Mouse (Mus musculus) thymus, adult 2 months (tissue): ENCODE measurements around the gene Gm37240.

Experiments used
- CTCF ChIP-seq: fragments of 200-500 bp; IDR thresholded peaks from 2 replicates; pipeline ENCODE4 v1.5.1; 2012; ENCODE audit warnings: mild to moderate bottlenecking, control low read depth, low read length, moderate library complexity, borderline replicate concordance; ENCODE audit not compliant: control insufficient read depth, poor library complexity, insufficient read depth; ENCODE audit errors: extremely low read depth
- POLR2A ChIP-seq: fragments of 200-500 bp; IDR thresholded peaks from 2 replicates; pipeline ENCODE4 v1.6.1; 2012; ENCODE audit warnings: mild to moderate bottlenecking, low read length, control low read depth, moderate library complexity; ENCODE audit not compliant: control insufficient read depth, poor library complexity, insufficient read depth; ENCODE audit errors: extremely low read depth

DNA sequence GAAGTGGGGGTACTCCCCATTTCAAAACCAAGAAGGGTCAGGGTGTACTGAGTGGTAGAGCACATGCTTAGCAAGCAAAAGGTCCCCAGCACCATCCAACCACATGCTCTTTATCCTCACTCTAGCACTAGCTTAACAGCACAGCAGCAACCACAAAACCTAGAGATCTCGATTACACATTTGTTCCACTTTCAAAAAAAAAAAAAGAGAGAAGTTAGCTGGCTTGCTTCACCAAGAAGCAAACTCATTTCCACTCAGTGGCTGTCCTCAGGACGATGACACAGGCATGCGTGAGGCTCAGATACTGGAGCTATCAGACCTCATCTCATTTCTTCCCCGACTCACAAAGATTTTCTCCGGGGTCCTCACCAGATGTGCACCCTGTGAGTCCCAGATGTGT is 1208.4 kb downstream of the Gm37240 start:
- TF ChIP-seq CTCF: no peak
- no peak for TF ChIP-seq POLR2A
